Mouse (Mus musculus): ENCODE results near the gene Phf13. TPM values are rescaled to one million over a fixed set of nuclear protein-coding genes. Genes with fewer than 3 reads are reported as not detected.

Phf13 gene
- total RNA-seq, 4 experiments from 2014 or later = 3.9 to 4.8 (median 4.5) TPM

DNA sequence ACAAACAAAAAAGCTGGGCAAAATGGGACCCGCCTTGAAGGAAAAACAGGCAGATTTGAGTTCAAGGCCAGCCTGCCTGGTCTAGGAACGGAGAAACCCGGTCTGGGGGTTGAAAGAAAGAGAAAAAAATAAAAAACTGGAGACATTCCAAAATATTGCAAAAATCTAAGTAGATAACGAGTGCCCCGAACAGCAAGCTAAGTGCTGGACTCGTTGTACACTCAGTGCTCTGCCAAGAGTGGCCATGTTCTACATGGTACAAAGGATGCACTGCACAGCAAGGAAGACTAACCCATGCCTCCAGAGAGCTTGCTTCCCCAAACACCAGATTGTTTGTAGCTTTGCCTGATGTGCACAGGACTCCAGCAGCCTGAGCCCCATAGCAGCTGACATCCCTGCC lies 3.0 kb downstream of the Phf13 start:
- DNase-seq (ENCODE audit: low spot score in 2 of 2) = no peak

DNA sequence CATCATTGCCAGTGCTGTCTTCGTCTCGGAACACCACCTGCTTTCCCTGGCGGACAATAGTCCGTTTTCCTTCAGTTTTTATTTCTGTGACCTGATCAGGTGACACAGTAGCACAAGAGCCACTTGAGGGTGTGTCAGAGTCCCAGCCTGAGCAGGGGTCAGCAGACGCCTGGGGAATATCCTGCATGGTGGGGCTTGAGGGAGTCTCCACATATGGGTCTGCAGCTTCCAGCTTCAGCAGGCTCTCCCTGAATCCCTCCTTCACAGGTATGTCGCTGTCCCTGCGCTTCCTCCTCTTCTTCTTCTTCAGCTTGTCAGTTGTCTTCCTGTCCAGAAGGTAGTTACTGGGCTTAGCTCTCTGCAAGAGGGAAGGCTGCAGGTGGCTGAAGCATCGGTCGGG lies 4.0 kb downstream of the Phf13 start:
- DNase-seq (ENCODE audit: low spot score in 2 of 2) = no peak

DNA sequence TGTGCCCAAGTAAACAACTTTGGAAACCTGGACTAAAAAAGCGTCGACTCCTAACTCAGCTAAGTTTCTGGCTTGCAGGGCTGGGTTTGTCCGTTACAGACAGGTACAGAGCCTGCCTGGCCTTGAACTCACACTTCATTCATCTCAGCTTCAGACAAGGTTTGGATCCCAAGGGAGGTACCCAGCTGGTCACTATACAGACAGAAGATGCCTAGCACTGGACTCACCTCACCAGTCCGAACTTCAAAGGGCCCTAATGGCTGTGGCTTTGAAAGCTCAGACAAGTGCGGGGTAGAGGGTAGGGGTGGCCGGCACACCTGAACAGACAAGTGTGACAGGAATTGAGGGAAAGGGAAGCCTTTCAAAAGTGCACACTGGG lies 7.0 kb downstream of the Phf13 start:
- DNase-seq (ENCODE audit: low spot score in 2 of 2) = no peak

DNA sequence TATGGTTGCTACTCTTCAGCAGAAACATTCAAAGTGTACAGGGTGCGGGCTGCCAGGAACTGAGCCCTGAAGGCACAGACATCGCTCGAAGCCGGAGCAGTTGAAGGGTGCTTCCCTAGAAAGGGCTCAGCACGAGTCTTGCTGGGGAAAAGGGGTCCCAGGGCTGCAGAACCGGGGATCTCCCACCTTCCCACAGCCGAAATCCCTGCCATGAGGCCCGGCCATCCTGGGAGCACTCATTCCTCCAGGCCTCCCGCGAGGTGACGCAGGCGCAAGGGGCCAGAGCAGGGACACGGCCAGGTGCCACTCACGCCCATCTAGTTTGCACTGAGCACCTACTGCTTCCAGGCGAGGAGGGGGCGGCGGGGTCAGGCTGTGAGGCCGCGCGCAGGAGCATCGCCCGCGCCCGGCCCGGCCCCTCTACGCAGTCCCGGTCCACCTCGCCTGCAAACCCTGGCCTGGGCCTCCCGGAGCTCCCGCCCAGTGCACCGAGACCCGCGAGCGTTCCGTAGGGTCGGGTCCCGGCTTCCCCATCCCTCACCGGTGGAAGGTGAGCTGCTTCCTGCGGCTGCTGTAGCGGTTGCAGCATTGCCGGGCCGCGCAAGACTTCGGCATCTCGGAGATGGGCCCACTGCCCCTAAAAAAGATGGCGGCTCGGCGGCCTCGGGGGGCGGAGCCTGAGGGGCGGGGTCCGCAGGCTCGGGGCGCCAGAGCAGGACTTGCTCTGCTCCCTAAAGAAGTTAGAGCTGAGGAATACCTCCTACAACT lies 7.5 kb downstream of the Phf13 start, which contains the start of gene Thap3:
Thap3 (minus strand) TSS at position 656 of the 768 bp plus-strand sequence.
- DNase-seq (ENCODE audit: low spot score in 2 of 2) = peak; percentile 63 to 70

DNA sequence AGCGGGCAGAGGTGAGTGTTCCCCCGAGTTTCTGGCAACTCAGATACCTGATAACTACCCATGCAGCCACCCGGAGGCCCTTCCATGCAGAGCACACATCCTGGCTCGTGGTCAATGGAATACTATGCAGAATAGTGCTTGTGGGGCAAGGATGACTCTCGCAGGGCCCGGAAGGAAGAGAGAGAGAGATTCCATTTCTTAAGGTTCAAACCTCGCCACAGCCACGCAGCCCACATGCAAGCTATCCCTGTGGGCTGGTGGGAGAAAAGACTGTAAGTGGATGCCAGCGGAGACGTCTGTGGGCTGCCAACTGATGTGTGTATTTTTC lies 8.1 kb downstream of the Phf13 start:
- DNase-seq (ENCODE audit: low spot score in 2 of 2) = no peak

DNA sequence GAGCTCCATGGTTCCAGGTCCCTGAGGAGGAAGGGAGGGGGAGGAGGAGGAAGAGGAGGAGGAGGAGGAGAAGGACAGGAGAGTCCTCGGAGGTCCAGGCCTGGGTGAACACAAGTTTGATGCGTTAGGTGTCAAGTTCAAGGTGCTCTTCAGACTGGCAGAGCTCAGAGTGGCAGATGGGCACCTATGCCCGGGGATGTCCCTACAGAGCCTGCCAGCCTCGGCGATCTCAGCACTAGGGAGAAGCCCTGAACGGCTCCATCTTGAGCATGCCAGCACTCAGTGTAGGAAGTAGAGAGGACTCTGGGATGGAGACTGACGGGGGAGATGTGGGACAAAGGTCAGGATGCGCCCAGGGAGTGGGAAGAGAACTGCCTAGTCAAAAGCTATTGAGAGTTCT lies 9.4 kb downstream of the Phf13 start:
- DNase-seq (ENCODE audit: low spot score in 2 of 2) = no peak

DNA sequence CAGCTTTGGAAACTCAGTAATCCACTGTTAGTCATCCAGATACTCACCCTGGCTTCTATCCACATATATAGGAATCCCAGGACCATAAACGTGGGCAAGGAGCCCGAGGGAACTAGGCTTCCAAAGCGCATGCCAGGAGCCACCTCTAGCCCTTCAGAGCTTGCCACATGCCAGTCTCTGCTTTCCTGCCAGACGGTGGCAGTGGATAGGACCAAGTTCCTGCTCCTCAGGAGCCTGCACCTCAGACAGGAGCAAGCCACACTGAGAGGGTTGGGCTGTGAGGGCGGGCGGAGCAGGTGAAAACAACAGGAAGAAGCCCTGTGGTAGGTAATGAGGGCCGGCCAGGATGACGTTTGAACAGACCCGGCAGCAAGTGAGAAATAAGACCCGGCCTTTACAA lies 10.2 kb downstream of the Phf13 start:
- no peak for DNase-seq (ENCODE audit: low spot score in 2 of 2)

DNA sequence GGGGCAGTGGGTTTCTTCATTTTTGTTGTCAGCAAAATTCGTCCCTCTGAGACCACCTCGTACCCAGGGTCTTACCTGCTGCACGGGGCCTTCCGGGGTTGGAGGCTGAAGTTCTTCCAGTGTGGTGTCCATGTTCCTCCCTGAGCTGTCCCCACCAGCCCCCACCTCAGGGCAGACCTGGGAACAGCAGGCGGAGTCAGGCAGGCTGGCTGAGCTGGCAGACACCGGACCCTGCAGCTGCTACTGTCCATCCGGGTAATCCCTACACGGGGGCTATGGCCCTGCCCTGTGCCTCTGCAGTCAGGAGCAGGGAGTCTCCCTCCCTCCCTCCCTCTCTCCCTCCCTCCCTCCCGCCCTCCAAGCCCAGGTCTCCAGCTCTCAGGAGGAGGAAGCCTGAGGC lies 12.5 kb downstream of the Phf13 start:
- peak; percentile 81 to 89 for DNase-seq (ENCODE audit: low spot score in 2 of 2)

DNA sequence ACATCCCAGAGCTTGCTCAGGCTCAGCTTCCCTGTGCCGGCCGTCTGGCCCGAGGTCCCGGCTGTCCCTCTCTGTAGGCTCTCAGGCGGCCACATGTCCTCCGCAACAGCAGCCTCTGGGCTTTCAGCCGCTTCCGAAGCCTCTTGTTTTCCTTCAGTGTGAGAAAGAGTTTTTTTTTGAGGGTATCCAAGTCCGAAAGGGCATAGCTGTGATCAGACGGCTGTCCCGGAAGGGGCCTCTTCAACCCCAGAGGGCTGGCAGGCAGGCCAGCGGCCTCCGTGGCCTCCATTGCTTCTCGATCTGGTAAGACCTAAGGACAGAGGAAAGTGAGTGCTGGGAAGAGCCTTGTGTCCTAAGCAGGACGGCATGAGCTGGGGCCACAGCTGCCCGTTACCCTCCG lies 13.0 kb downstream of the Phf13 start:
- no peak for DNase-seq (ENCODE audit: low spot score in 2 of 2)

DNA sequence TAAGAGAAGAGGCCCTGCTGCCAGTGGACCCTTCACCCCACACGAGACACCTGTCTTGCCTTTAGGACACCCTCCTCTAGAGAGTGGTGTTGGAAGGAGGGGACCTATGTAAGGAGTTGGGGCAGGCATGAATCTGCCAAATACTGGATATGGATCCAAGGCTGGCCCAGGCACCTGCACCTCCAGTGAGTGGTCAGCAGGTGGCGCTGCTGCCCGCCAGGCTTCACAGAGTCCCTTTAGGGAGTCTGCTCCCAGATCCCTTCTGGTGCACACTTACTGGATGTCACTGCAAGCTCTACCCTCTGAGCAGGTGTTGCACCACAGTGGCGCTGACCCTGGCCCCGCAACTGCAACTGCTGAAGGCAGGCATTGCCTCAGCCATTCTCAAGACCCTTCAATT lies 14.7 kb downstream of the Phf13 start:
- peak; percentile 72 to 75 for DNase-seq (ENCODE audit: low spot score in 2 of 2)

DNA sequence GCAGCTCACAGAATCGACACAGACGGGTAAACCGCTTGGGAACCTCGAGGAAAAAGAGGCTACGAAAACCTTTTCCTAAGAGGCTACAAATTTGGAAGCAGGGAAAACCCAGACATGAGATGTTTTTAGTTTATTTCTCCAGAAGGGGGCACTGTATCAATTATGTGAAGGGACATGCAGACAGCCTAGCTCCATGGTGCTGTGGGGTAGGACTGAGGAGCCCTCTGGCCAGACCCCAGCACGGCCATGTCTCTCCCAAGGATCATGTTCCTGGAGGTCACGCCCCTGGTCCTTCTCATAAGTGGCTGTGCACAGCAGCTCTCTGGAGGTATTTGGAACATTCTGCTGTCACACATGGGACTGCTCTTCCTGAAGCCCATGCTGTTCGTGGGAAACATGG lies 15.4 kb downstream of the Phf13 start:
- DNase-seq (ENCODE audit: low spot score in 2 of 2) = peak in 1 of 2 experiments; percentile 55

DNA sequence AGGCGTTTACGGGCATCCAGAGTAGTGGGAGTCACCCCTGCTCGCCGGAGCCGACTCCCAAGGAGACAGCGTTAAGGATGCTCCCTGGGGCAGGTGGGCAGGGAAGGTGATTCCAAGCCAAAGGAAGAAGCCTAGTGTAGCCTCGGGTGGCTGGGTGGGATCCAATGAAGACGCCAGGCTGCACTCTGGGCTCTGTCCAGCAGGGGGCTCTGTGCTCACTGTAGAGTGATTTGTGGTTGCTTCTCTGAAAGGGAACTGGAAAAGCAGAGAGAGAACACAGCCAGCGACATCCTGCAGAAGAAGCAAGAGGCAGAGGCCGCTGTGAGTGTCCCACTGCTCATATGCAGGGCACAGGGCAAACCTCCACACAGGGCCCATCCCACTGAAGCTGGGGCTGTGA lies 18.3 kb downstream of the Phf13 start:
- DNase-seq (ENCODE audit: low spot score in 2 of 2) = peak; percentile 75 to 81

DNA sequence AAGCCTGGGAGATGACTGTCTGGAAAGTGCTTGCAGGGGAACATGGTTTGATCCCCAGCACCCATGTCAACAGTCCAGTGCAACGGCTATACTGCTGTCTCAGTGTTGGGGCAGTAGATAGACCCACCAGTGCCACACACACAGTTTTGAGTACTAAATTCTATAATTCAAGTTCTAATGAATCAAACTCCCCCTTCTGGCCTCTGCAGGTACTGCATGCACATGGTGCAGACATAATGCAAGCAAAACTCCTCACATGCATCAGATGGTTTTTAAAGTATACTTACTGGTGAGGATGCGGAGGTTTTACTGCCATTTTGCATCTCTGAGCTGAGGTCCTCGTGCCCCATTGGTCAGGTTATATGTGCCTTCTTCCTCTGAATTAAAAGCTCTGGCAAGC lies 20.6 kb downstream of the Phf13 start:
- no peak for DNase-seq (ENCODE audit: low spot score in 2 of 2)

DNA sequence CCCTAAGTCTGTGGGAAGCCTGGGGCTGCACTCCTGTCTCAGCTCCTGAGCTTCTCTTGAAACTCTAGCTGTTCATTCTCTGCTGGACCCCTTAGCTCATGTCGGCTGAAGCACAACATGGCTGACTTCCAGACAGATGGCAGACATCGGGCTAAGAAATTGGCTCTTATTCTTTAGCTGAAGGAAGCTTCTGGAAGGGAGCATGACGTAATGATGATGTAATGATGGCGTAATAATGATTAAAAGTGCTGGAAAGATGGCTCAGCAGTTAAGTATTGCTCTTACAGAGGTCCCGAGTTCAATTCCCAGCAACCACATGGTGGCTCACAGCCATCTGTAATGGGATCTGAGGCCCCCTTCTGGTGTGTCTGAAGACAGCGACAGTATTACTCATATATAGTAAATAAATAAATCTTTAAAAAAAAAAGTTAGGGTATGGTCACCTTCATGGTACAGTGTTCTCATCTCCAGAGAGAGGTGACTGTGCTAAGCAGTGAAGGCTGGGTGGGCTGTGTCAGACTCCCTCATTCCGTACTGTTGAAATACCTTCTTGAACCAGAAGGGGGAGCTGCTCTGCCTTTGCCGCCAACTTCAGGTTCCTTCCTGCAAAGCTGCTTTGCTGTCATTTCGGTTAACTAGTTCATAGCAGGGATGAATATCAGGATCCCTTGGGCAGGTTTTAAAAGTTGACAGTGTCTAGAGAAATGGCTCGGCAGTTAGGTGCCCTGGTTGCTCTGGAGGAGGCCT lies 23.7 kb downstream of the Phf13 start:
- DNase-seq (ENCODE audit: low spot score in 2 of 2) = no peak

DNA sequence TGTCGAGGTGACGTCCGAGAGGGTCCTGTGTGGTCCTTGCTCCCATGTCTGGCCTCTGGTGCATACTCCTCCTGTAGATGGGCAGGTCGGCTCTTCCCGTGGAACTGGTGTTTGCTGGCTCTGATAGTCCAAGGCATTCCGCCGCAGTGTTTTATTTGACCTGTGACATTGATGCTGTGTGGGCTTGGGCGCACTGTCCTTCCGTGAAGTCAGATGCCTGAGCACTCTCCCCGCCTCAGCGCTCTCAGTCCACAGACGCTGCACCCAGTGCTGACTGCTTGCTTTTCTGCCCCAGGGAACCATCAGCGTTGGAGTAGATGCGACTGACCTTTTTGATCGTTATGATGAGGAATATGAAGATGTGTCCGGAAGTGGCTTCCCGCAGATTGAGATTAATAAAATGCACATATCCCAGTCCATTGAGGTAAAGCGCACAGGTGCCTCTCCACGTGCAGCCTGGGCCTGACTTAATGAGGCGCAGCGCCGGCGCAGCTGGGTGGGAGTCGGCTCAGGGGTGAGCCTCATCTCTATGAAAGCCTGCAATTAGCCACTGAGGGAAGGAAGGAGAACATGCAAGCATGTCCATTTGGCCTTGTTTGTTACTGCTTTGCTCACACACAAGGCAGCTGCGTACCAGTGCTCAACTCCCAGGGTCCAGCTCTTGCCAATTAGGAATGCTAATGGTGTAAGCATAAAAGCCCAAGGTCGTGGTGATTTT lies 27.7 kb downstream of the Phf13 start:
- no peak for DNase-seq (ENCODE audit: low spot score in 2 of 2)

DNA sequence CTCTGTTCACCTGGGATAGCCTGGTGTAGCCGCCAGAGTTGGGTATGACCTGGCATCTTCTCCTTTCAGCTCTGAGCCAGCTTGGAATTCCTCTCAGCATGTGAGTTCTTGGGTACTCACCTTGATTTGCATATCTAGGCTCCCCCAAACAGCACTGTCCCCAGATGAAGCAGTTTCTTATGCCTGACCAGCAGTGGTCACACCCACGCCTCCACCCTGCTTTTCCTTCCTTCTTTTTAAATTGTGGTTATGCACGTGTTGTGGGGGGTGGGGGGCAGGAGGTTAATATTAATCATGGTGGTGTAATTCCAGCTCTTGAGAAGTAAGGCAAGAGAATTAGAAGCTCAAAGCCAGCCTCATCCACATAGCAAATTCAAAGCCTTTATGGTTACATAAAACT lies 33.2 kb downstream of the Phf13 start:
- no peak for DNase-seq (ENCODE audit: low spot score in 2 of 2)

DNA sequence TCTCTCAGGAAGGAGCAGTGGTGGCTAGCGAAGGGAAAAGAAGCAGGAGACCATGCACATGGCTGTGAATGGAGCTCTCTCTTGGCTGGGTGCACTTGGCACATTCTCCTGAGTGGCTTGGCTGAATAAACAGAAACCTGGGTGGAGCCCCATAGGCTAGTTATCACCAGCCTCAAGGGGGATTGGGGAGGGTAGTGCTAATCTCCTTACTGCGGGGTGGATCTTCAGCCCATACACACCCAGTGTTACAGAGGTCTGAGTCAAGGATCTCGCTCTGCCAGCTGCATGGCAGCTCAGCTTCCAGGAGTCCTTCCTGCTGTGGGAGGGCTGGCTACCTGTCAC lies 35.6 kb downstream of the Phf13 start:
- DNase-seq (ENCODE audit: low spot score in 2 of 2) = no peak

DNA sequence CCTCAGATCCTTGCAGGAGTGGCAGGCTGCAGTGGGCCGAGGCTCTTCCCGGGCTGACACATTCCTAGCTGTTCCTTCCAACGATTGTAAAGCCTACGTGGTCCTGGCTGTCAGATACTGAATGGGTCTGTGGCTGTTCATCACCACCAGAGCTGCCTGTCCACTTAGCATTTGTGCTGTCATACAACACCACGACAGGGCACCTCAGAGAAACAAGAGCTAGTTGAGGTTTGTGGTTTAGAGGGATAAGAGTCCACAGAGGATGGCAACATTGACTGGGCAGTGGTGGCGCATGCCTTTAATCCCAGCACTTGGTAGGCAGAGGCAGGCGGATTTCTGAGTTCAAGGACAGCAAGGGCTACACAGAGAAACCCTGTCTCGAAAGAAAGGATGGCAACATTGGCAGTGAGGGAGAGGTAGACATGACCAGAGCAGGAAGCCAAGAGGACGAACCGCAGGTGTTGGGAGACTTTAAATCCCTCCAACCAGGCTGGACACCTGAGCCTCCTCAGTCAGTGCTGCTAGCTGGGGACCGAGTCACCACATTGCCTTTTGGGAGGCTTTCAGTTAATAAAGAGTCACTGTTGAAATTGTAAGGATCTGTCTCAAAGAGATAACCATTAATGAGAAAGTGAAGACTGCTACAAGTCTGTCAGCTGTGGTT lies 36.1 kb downstream of the Phf13 start:
- no peak for DNase-seq (ENCODE audit: low spot score in 2 of 2)

DNA sequence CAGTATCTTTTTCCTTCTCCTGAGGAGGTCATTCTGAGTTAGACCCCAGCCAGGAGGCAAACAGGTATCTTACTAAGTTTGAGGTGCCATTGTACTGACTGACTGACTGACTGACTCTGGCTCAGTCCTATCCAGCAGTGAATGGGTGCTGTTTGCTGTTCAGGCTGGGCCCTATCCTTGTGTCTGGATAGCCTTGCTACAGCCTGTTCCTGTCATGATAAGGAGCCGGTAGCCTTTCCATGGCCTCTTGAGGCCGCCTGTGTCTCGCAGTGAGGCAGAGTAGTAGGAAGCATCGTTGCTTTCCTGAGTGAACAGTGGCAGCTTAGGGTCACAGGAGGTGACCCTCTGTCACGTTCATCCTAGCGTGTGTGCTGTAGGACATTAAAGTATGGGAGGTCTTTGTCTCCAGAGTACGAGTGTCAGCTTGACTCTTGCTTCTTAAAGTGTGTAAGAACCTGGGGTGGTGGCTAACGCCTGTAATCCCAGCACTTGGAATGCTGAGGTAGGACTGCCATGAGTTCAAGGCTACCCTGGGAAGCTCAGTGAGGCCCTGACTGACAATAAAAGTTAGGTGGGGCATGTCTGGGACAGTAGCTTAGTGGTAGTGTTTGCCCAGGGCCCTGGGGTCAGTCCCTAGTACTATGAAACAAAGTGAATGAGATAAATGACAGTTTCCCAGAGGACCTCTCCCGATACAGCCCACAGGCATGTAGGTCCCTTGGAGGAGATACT lies 38.3 kb downstream of the Phf13 start:
- no peak for DNase-seq (ENCODE audit: low spot score in 2 of 2)

DNA sequence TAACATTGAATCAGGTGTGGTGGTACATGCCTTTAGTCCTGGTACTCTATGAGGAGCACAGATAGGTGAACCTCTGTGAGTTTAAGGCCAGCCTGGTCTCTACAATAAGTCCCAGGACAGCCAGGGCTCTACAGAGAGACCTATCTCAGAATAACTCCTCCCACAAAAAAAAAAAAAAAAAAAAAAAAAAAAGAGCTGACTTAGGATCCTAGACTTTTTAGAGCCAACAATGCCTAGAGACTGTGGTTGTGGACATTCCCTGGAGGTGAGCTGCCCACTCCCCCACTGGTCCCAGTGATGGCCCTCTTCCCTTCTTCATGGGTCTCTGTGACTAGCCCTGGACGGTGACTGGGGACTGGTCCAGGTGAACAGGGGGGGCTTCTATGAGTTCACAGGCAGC lies 40.3 kb downstream of the Phf13 start:
- DNase-seq (ENCODE audit: low spot score in 2 of 2) = no peak

DNA sequence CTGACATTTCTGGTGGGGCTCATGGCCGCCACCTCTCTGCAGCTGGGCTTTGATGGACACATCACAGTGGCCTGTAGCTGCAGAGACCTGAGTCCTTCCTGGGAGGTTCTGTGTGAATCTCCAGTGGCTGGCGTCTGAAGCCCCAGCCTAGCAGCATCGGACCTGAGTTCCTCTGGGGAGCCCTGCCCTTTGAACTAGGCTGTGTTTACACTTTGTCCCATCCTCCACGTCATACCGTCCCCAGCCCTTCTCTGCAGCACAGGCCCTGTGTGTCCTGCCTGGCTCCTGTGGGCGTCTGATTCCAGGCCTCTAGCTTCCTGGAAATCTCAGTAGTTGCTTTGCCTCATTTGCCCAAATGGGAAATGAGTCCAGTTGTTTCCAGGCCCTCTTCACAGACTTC lies 42.8 kb downstream of the Phf13 start:
- no peak for DNase-seq (ENCODE audit: low spot score in 2 of 2)
